ENCODE assay signal across 7 mouse cellular contexts in the genomic region with DNA sequence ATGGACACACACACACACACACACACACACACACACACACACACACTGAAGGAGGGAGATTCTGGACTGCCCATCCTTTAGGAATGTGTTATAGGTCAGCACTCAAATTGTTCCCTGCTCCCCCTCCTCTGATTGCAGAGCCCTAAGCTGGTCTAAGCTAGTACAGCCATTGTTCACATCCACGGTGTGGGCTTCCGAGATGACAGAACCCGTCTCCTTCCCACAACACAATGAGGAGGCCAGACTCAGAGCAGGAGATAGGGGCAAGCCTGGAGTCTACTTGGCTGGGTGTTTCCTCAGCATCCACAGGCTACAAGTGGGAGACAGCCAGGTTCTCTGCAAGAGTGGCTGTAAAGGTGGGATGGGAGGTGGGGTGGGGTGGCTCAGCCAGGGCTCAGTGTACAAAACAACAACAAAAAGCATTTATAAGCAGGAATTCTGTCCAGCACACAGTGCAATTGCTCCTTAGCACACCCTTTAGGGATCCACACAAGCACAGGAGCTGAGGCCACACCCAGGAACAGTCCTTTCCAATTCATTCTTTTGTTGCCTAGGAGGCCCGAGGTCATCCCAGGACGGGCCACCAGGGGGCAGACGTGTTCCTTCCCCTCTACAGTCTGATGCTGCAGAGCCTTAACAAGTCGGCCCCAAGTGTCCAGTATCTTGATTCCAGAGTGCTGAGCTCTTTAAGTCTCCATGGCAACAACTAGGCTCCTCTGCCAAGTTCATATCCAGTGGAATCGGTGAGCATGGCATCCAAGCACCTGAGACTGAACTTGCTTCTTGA. TPM values are rescaled to one million over a fixed set of nuclear protein-coding genes. Genes with fewer than 3 reads are reported as not detected.
DNase-seq lines count a peak whose midpoint lies in the region; ATAC-seq lines count a peak whose summit lies in the region.

No protein-coding gene starts in this region.

- H3K9me3 ChIP-seq in midbrain, embryonic 12.5 days = no peaks in the 10 kb centered on the region

- 0 out of 2 replicates have a peak, but pooled peaks cover 3% of the 10 kb centered on the region for H3K4me1 ChIP-seq in midbrain, embryonic 12.5 days

- peak; percentile 85 for ATAC-seq in midbrain, embryonic 12.5 days (ENCODE audit: low FRiP score, low read depth)

- DNase-seq in adrenal gland, adult 2 months = peak; percentile 94
- peak; percentile 88 for DNase-seq in embryo, embryonic 9.5 days (ENCODE audit: extremely low spot score)
- DNase-seq in heart, adult 11 months = peak; percentile 99
- DNase-seq in kidney, adult 11 months = peak; percentile 83
- peak; percentile 92 for DNase-seq in left cerebral cortex, postnatal 4 days
- DNase-seq in skeletal muscle tissue, adult 2 months (ENCODE audit: low read depth, low spot score) = peak; percentile 89

- no peak overlapping the region for H3K4me3 ChIP-seq in midbrain, embryonic 12.5 days

- no peak overlapping the region for H3K9ac ChIP-seq in midbrain, embryonic 12.5 days (replicated peaks)

- H3K36me3 ChIP-seq in midbrain, embryonic 12.5 days = no peaks in the 10 kb centered on the region

- intact Hi-C loops in left cerebral cortex, postnatal 4 days (cut with DNase I) = no loop called here

- no peak overlapping the region for H3K27ac ChIP-seq in midbrain, embryonic 12.5 days (replicated peaks)

- no peaks in the 10 kb centered on the region for H3K27me3 ChIP-seq in midbrain, embryonic 12.5 days

- 27% methylated on average over 8 of the region's 8 CpGs for WGBS in midbrain, embryonic 12.5 days

- no peak overlapping the region for H3K4me2 ChIP-seq in midbrain, embryonic 12.5 days (replicated peaks)

RNA-seq across cellular contexts. Expression of gene Vps13d, which starts 19.4 kb away (rescaled TPM):
- 10 to 100 TPM; 49.7 to 56.2 TPM for total RNA-seq in adrenal gland, adult 2 months (2021)
- 10.2 and 13.3 TPM in 2 replicates for polyA plus RNA-seq in adrenal gland, adult 2 months (2012; rRNA removed)
- total RNA-seq in left cerebral cortex, postnatal 4 days (2021) = 10 to 100 TPM; 50.3 to 51.0 TPM
- 6.3 and 7.9 TPM in 2 replicates for polyA plus RNA-seq in midbrain, embryonic 12.5 days (2016; fragmentation: Nextera tagmentation; extraction: Ambion mirVana)

RNA-seq across cellular contexts. Expression of gene Tnfrsf1b, which starts 32.5 kb away (rescaled TPM):
- 10 to 100 TPM in 1 of 2 experiments, 1 to 10 TPM in 1; 6.9 to 10.6 TPM for total RNA-seq in adrenal gland, adult 2 months (2021)
- polyA plus RNA-seq in adrenal gland, adult 2 months (2012; rRNA removed) = 13.2 and 14.7 TPM in 2 replicates
- total RNA-seq in left cerebral cortex, postnatal 4 days (2021) = 1 to 10 TPM; 2.4 to 2.9 TPM
- polyA plus RNA-seq in midbrain, embryonic 12.5 days (2016; fragmentation: Nextera tagmentation; extraction: Ambion mirVana) = 2.6 TPM in 2 replicates
